Mouse (Mus musculus): Measurements from ENCODE around the gene Olfr652. TPM values are rescaled to one million over a fixed set of nuclear protein-coding genes. Genes with fewer than 3 reads are reported as not detected.
A peak's percentile ranks its signal among the peaks of the same experiment; 100 is the strongest.

Olfr652 gene
- total RNA-seq (2021), result not detected
- long read RNA-seq, experiment 1, result 0 reads
- long read RNA-seq, experiment 2, result 0 reads

- DNase-seq, result no peak
- intact Hi-C loops (cut with DNase I), result no loop called here
These were observed at the start of gene Olfr652 for GRCm38 (mm10) chr7:104560601-104561000. Gene Olfr652, plus strand, starts transcription at chr7:104560901.

DNA sequence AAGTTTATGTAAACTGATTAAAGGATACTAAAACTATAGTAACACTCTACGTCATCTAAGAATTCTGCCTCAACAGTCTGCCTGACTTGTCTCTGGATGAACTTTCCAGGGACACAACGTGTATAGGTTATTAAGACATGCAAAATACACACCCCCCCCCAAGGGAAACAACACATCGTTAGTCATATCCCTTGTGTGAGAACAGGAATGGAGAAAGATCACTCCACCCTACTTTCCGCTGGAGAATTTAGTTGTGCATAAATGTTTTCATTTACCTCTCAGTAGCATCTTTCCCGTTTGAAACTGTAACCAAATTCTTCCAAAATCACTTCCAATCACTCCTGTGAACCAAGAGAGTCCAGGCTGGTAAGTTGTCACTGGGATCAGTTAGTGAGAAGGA lies 10.9 kb upstream of the Olfr652 start, which contains the start of gene Olfr651:
Gene Olfr651, plus strand, starts transcription at position 301 of the 400 bp plus-strand sequence.
- intact Hi-C loops (cut with DNase I), result no loop called here
- DNase-seq, result no peak

GRCm38 (mm10) chr7:104552700-104553099 lies 8.0 kb upstream of the Olfr652 start:
- intact Hi-C loops (cut with DNase I), result no loop called here

DNA sequence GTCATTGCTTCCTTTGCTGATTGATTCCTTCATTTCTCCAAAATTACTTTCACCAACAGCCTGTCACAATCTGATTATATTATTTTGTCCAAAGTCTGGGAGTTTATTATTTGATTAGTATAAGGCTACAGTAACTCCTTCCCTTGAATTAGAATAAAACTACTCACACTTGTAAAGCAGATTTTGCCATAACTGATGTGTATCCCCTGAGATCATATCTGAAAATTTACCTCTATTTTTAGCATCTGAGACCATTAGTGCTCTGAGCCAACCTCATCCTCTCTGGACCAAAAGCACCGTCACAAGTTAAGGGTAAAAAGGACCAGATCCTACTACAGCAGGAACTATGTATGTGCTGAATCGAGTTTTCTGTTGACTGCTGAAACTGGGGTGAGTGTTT lies 16.3 kb downstream of the Olfr652 start, which contains the start of gene Olfr653:
Gene Olfr653, plus strand, starts transcription at position 301 of the 400 bp plus-strand sequence.
- intact Hi-C loops (cut with DNase I), result no loop called here

More at GRCm38 (mm10) chr7:104552700-104553099, 8.0 kb upstream of the Olfr652 start:
- DNase-seq, result no peak

GRCm38 (mm10) chr7:104580846-104581245 lies 20.1 kb downstream of the Olfr652 start:
- intact Hi-C loops (cut with DNase I), result no loop called here
- no peak for DNase-seq

More for the DNA sequence above, 16.3 kb downstream of the Olfr652 start, which contains the start of gene Olfr653:
- DNase-seq, result no peak

GRCm38 (mm10) chr7:104581429-104581828 lies 20.7 kb downstream of the Olfr652 start:
- DNase-seq, result no peak
- intact Hi-C loops (cut with DNase I), result no loop called here

GRCm38 (mm10) chr7:104586725-104587124 lies 26.0 kb downstream of the Olfr652 start, which contains the start of gene Olfr654:
Gene Olfr654, plus strand, starts transcription at chr7:104587025.
- DNase-seq, result no peak
- intact Hi-C loops (cut with DNase I), result no loop called here

GRCm38 (mm10) chr7:104588274-104588673 lies 27.6 kb downstream of the Olfr652 start:
- intact Hi-C loops (cut with DNase I), result no loop called here

DNA sequence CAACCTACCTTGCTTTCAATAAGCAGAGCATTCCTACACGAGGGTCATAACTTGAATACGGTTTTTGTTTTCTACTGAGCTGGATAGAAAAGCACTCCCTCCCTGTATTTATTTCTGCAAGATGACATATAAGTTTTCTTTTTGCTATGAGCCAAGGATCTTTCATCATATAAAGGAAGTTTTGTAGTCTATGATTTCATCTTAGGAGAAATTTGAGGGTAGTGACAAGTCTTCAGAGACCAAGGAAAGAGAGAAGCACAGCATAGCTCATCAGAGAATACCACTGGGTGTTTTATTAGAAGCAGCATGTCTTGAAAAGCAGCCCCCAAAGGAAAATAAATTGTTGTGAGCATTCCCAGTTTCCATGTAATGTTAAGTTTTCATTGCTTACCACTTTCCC lies 41.0 kb downstream of the Olfr652 start, which contains the start of gene Olfr655:
Gene Olfr655, minus strand, starts transcription at position 101 of the 400 bp plus-strand sequence.
- DNase-seq, result no peak
- intact Hi-C loops (cut with DNase I), result loop anchor here (5.0 kb wide), 1 partner anchor 399 kb away; no protein-coding TSS in a partner anchor

More at GRCm38 (mm10) chr7:104588274-104588673, 27.6 kb downstream of the Olfr652 start:
- DNase-seq, result no peak

DNA sequence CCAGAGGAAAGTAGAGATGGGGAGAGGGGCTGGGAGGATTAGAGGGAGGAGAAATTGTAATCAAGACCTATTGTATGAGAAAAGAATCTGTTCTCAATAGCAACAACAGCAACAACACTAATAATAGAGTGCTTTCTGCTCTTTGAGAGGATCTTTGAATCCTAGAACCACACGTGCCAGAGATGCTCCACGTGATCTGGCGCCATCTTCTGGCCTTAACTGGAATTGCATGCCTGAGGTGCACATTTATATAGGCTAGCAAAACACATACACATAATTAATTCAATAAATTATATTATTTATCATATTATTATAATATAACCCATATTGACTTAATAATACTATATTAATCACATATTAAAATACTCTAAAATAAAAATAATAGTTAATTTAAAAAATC lies 42.5 kb downstream of the Olfr652 start:
- peak; percentile 9 to 50 for DNase-seq
- intact Hi-C loops (cut with DNase I), result loop anchor here (5.0 kb wide), 1 partner anchor 401 kb away; no protein-coding TSS in a partner anchor

- no peak for DNase-seq
- intact Hi-C loops (cut with DNase I), result loop anchor here (5.0 kb wide), 1 partner anchor 402 kb away; no protein-coding TSS in a partner anchor
These were observed 44.0 kb downstream of the Olfr652 start for GRCm38 (mm10) chr7:104604727-104605126.

DNA sequence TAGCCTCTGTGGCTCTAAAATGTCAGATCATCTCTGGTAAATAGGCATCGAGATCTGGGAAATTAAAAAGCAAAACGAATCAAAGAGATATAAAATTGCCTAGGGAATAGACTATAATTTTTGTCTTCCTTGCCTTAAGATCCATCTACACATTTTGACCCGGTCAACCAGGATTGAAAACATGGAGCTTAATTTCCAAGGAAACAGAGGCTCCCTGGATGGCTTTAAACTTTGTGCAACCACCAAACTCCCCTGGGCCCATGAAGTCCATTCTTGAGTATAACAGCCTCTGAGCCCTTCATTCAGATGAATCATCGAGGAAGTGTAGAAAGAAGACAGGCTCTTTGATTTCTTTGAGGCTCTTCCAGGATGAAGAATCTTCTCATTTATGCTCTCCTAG lies 53.0 kb downstream of the Olfr652 start, which contains the start of gene Olfr656:
Gene Olfr656, plus strand, starts transcription at position 301 of the 400 bp plus-strand sequence.
- intact Hi-C loops (cut with DNase I), result no loop called here
- no peak for DNase-seq

Other genes with a start within 250 kb of the Olfr652 start
- gene Trim12a, start 245.4 kb upstream of the Olfr652 start, total RNA-seq (2021), result 1 to 10 TPM; 6.1 to 8.2 TPM
- gene Trim34b, start 231.4 kb upstream of the Olfr652 start, total RNA-seq (2021), result under 1 TPM; 0.17 to 0.34 TPM
- 1 to 10 TPM; 5.4 to 6.5 TPM for gene Trim12c, start 207.5 kb upstream of the Olfr652 start, total RNA-seq (2021)
- not detected for gene Trim30b, start 191.0 kb upstream of the Olfr652 start, total RNA-seq (2021)
- gene Trim30c, start 160.1 kb upstream of the Olfr652 start, total RNA-seq (2021), result under 1 TPM; 0.12 to 0.17 TPM
- gene Trim30a, start 95.7 kb upstream of the Olfr652 start, total RNA-seq (2021), result 1 to 10 TPM; 2.7 to 3.1 TPM
- gene Trim30d, start 53.1 kb upstream of the Olfr652 start, total RNA-seq (2021), result 1 to 10 TPM in 1 of 2 experiments, under 1 TPM in 1; 0.45 to 1.2 TPM
- gene Olfr651, start 10.8 kb upstream of the Olfr652 start, total RNA-seq (2021), result not detected
- gene Olfr653, start 16.4 kb downstream of the Olfr652 start, total RNA-seq (2021), result not detected
- not detected for gene Olfr654, start 26.1 kb downstream of the Olfr652 start, total RNA-seq (2021)
- gene Olfr655, start 40.9 kb downstream of the Olfr652 start, total RNA-seq (2021), result not detected
- gene Olfr656, start 53.1 kb downstream of the Olfr652 start, total RNA-seq (2021), result not detected
- not detected for gene Olfr657, start 63.9 kb downstream of the Olfr652 start, total RNA-seq (2021)
- not detected for gene Olfr658, start 86.4 kb downstream of the Olfr652 start, total RNA-seq (2021)
- not detected for gene Olfr659, start 105.9 kb downstream of the Olfr652 start, total RNA-seq (2021)
- gene Olfr661, start 125.6 kb downstream of the Olfr652 start, total RNA-seq (2021), result not detected
- gene Usp17le, start 216.6 kb downstream of the Olfr652 start, total RNA-seq (2021), result not detected